Mouse (Mus musculus) A20 (cell line): ENCODE data around the gene Mthfd2l.

Experiments used
- DNase-seq: peaks from one replicate; pipeline ENCODE4 v3.0.0-alpha.2; 2011; ENCODE audit warnings: low read depth, low spot score

Mthfd2l gene

GRCm38 (mm10) chr5:90945453-90945852, 14.5 kb downstream of the Mthfd2l start:
- no peak for DNase-seq

GRCm38 (mm10) chr5:90949499-90949898, 18.6 kb downstream of the Mthfd2l start:
- no peak for DNase-seq

- peak; percentile 32 for DNase-seq
Observed at GRCm38 (mm10) chr5:90951475-90951874, 20.6 kb downstream of the Mthfd2l start.

GRCm38 (mm10) chr5:90952731-90953481, 22.0 kb downstream of the Mthfd2l start:
- peak; percentile 26 for DNase-seq

- DNase-seq, result peak; percentile 26
Observed at GRCm38 (mm10) chr5:90964316-90964715, 33.4 kb downstream of the Mthfd2l start.

GRCm38 (mm10) chr5:90964764-90965163, 33.8 kb downstream of the Mthfd2l start:
- no peak for DNase-seq

- DNase-seq, result no peak
Observed at GRCm38 (mm10) chr5:90965386-90965785, 34.5 kb downstream of the Mthfd2l start.

GRCm38 (mm10) chr5:90977244-90977643, 46.3 kb downstream of the Mthfd2l start:
- DNase-seq, result peak; percentile 37

GRCm38 (mm10) chr5:90980297-90980696, 49.4 kb downstream of the Mthfd2l start:
- DNase-seq, result no peak

- DNase-seq, result no peak
Observed at GRCm38 (mm10) chr5:90987605-90988004, 56.7 kb downstream of the Mthfd2l start.

GRCm38 (mm10) chr5:90988149-90988548, 57.2 kb downstream of the Mthfd2l start:
- no peak for DNase-seq

GRCm38 (mm10) chr5:90988592-90988991, 57.7 kb downstream of the Mthfd2l start:
- no peak for DNase-seq

- no peak for DNase-seq
Observed at GRCm38 (mm10) chr5:90999942-91000341, 69.0 kb downstream of the Mthfd2l start.

GRCm38 (mm10) chr5:91015216-91015615, 84.3 kb downstream of the Mthfd2l start:
- no peak for DNase-seq

GRCm38 (mm10) chr5:91023114-91023513, 92.2 kb downstream of the Mthfd2l start:
- DNase-seq, result no peak

GRCm38 (mm10) chr5:91027164-91027563, 96.2 kb downstream of the Mthfd2l start, which contains the start of gene Epgn:
TSS of gene Epgn (plus strand) at chr5:91027464.
- DNase-seq, result no peak

- no peak for DNase-seq
Observed at GRCm38 (mm10) chr5:91027840-91028239, 96.9 kb downstream of the Mthfd2l start.

GRCm38 (mm10) chr5:91030629-91031028, 99.7 kb downstream of the Mthfd2l start:
- DNase-seq, result no peak

- DNase-seq, result no peak
Observed at GRCm38 (mm10) chr5:91035341-91035740, 104.4 kb downstream of the Mthfd2l start.

- no peak for DNase-seq
Observed at GRCm38 (mm10) chr5:91036628-91037027, 105.7 kb downstream of the Mthfd2l start.

- no peak for DNase-seq
Observed at GRCm38 (mm10) chr5:91037756-91038155, 106.8 kb downstream of the Mthfd2l start.

GRCm38 (mm10) chr5:91038547-91038946, 107.6 kb downstream of the Mthfd2l start:
- peak; percentile 6 for DNase-seq

GRCm38 (mm10) chr5:91038963-91039362, 108.0 kb downstream of the Mthfd2l start:
- no peak for DNase-seq

- no peak for DNase-seq
Observed at GRCm38 (mm10) chr5:91047987-91048386, 117.1 kb downstream of the Mthfd2l start.
